Mouse (Mus musculus) layer of hippocampus, postnatal 25 days (tissue): Measurements from ENCODE around the gene Xpo4. TPM values are rescaled to one million over a fixed set of nuclear protein-coding genes. Genes with fewer than 3 reads are reported as not detected.
A peak's percentile ranks its signal among the peaks of the same experiment; 100 is the strongest.
"Not testable (repeated sequence)": the region's sequence is repeated elsewhere in the genome, so short reads cannot be mapped to it uniquely, and the experiment has no call there.

Source experiments
- DNase-seq, 2 experiments: peaks; one replicate each; pipeline ENCODE4 v3.0.0; 2022; ENCODE audit warnings: mixed read lengths in 2 of 2, low spot score in 1 of 2; ENCODE audit errors: extremely low spot score in 1 of 2
- total RNA-seq, 2 experiments: library from RNA; stranded (reverse); gene quantifications; 2 replicates each; pipeline ENCODE4 v1.2.3; 2021

Gene Xpo4
- total RNA-seq: 10 to 100 TPM; 11.8 to 15.4 TPM

- peak; percentile 74 to 79 for DNase-seq
Measured at GRCm38 (mm10) chr14:57664822-57665627, at the start of gene Xpo4. Gene Xpo4 (minus strand): TSS chr14:57665430.

DNA sequence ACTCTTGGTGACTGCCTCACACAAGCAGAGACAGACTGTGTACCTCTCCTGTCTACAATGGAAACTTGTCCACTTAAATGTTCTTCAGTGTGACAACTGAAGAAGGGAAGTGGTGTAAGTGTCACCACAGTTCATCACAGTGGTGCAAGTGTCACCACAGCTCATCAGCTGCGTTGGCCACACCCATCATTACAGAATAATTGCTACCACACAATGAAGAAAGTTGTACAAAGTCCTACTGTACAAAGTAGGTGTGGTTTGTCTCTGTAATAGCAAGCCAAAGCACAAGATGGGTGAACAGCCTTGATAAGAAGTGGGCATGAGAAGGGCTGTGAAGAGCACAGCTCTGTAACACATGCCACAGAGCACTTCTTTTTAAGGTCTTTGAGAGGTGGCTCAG lies 47.7 kb upstream of the Xpo4 start:
- DNase-seq: no peak

GRCm38 (mm10) chr14:57711059-57711458 lies 45.8 kb upstream of the Xpo4 start:
- DNase-seq: no peak

- no peak for DNase-seq
Measured at GRCm38 (mm10) chr14:57709171-57709570, 43.9 kb upstream of the Xpo4 start.

DNA sequence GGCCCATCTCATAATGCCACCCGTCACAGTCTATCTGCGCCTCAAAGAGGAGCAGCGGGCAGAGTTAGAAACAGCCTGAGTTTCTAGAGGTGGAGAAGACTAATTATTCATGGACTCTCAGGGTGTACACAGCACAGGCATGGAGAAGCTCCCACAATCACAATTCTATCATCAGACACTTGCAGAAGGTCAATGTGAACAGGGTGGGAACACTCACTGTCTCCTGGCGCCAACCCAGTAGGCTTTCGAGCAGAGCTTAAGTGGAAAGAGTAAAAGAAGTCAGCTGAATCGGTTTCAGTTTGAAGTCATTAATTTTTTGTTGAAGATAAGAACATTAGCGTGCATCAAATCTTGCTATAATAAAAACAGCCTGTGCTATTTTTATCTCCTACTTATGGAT lies 43.4 kb upstream of the Xpo4 start:
- no peak for DNase-seq

GRCm38 (mm10) chr14:57707100-57707893 lies 42.1 kb upstream of the Xpo4 start:
- no peak for DNase-seq

DNA sequence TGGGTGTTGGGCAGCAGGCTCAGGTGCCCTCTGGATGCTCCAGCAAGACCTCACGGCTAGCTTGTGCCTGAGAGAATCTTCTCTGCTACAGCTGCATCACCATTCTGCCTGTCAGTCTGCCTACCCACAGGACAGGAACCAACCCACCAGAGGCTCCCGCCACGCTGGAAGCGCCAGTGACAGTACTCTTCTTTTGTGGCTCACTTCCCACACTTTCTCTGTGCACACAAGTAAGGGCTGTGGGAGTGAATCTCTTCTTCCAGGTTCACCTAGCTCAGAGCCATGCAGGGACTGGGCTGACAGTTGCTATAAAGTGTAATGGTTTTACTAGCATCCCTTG lies 41.5 kb upstream of the Xpo4 start:
- no peak for DNase-seq

GRCm38 (mm10) chr14:57705759-57706158 lies 40.5 kb upstream of the Xpo4 start:
- DNase-seq: no peak

DNA sequence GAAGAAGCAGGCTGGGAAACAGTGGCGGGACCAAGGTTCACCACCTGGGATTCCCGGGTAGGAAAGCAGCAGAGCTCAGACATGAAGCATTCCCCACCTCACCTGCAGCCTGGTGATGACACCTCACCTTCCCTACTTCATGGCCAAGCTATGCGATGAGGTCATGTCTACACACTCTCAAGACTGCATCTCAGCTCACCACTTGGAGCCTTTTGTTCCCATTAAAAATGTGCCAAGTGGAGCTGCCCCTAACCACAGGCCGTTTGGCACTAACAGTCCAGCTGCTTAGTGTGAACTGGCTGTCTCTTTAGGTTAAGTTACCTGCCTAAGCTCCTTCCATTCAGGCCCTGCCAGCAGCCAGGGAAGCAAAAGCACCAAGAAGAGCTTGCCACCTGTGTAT lies 39.8 kb upstream of the Xpo4 start:
- DNase-seq: no peak

- no peak for DNase-seq
Measured at GRCm38 (mm10) chr14:57701915-57702477, 36.8 kb upstream of the Xpo4 start.

DNA sequence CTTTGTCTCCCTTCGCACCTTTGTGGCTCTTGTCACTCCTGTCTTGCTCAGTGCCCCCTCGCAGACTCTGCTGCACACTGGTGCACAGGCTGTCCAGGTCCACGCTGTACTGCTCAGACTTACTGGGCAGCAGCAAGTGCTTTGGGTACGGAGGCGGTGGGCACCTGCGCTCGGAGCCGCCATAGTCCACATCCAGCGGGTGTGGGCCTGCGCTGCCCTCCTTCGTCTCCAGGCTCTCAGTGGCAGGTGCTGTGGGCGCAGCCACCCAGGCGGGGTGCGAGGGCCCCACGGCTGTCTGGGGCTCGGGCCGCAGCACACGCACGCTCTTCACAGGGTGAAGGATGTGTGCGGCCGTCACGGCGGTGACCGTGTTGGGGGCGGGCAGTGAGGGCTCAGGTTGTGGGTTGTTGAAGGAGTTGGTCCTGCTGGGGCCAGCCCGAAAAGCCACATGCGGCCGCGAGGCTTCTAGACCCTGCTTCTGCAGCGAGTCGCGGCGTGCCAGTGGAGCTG lies 34.3 kb upstream of the Xpo4 start:
- no peak for DNase-seq

GRCm38 (mm10) chr14:57699016-57699415 lies 33.8 kb upstream of the Xpo4 start:
- DNase-seq: no peak

DNA sequence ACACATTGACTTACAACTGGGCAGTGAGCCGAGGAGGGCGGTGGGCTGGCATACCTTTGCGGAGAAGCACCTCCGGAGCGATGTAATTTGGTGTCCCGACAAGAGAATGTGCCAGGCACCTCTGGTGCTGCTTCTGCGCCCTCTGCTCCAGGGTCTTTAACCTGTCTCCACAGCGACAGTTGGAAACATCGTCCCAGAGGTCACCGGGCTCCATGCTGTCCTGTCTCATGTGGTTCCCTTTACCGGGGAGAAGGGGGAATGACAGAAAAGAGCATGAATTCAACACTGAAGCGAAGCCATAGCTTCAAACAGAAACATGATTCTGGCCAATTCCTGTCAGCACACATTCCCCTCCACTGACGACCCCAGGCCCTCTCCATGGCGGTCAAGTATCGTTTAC lies 30.8 kb upstream of the Xpo4 start:
- DNase-seq: no peak

- DNase-seq: no peak
Measured at GRCm38 (mm10) chr14:57695550-57695949, 30.3 kb upstream of the Xpo4 start.

- no peak for DNase-seq
Measured at GRCm38 (mm10) chr14:57694246-57694645, 29.0 kb upstream of the Xpo4 start.

GRCm38 (mm10) chr14:57692517-57693130 lies 27.4 kb upstream of the Xpo4 start:
- DNase-seq: no peak

DNA sequence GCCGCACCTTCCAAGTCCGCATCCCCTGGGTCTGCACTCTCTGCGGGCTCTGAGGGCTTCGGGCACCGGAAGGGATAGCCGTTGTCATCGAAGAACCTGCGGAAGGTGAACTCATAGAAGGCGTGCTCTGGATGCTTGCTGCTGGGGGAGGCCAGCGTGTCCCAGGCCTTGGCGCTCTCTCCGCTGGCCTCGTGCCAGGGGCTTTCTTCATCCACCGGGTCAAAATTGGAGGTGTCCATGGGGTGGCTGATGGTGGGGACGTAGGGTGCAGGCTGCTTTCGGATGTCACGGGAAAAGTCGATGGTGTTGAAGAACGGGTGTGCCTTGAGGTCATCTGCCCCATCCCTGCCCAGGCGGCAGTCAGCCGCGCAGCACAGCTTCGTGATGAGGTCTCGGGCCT lies 26.1 kb upstream of the Xpo4 start:
- DNase-seq: no peak

GRCm38 (mm10) chr14:57690681-57691080 lies 25.5 kb upstream of the Xpo4 start:
- DNase-seq: no peak

- not testable (repeated sequence) for DNase-seq
Measured at GRCm38 (mm10) chr14:57688066-57688465, 22.8 kb upstream of the Xpo4 start.

- DNase-seq: no peak
Measured at GRCm38 (mm10) chr14:57687441-57687840, 22.2 kb upstream of the Xpo4 start.

DNA sequence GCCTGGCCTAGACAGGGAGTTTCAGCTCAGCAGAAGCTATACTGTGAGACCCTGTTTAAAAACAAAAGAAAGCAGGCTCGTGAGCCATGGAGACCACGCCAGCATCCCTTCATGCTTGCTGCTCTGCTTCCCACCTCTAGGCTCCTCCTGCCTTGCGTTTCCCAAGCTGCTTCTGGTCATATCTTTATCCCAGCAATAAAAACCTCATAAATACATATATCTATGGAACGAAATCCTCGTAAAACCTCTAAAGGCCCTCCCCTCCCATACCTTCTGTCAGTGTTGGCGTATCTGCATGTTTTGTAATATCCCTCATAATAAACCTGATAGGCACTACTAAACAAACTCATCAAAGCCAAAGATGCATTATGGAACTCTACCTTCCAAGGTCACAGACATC lies 21.4 kb upstream of the Xpo4 start:
- no peak for DNase-seq
